Mouse (Mus musculus): Measurements from ENCODE around the gene Elovl5. TPM values are rescaled to one million over a fixed set of nuclear protein-coding genes. Genes with fewer than 3 reads are reported as not detected.
A peak's percentile ranks its signal among the peaks of the same experiment; 100 is the strongest.

Elovl5 gene
- polyA plus RNA-seq, 1 experiment from 2014 or later, result 57.8 TPM

- 51% methylated on average over 5 of the region's 5 CpGs for WGBS
- no peak for ATAC-seq (ENCODE audit: insufficient number of reproducible peaks, low FRiP score, low TSS enrichment, low read depth)
- Histone ChIP-seq H3K27me3 (no peaks in the 10 kb centered on the region), H3K9ac (no peak overlapping the region), H3K27ac (replicated peaks) (no peak overlapping the region; the same call in 1 of the 2 replicates), H3K4me1 (peaks cover 46% of the 10 kb centered on the region), H3K9me3 (replicated peaks) (no peaks in the 10 kb centered on the region), H3K4me3 (replicated peaks) (no peak overlapping the region), H3K36me3 (no peaks in the 10 kb centered on the region), H3K4me2 (replicated peaks) (no peak overlapping the region)
Measured at GRCm38 (mm10) chr9:77929296-77929695, 12.1 kb downstream of the Elovl5 start.

GRCm38 (mm10) chr9:77930036-77930859 lies 13.1 kb downstream of the Elovl5 start:
- ATAC-seq (ENCODE audit: insufficient number of reproducible peaks, low FRiP score, low TSS enrichment, low read depth), result no peak
- H3K4me2 ChIP-seq (replicated peaks), result no peak overlapping the region
- no peak overlapping the region for H3K9ac ChIP-seq
- no peaks in the 10 kb centered on the region for H3K9me3 ChIP-seq (replicated peaks)
- 45% methylated on average over 10 of the region's 10 CpGs for WGBS
- peaks cover 45% of the 10 kb centered on the region for H3K4me1 ChIP-seq
- H3K27me3 ChIP-seq, result no peaks in the 10 kb centered on the region
- H3K27ac ChIP-seq (replicated peaks), result no peak overlapping the region
- no peaks in the 10 kb centered on the region for H3K36me3 ChIP-seq
- no peak overlapping the region for H3K4me3 ChIP-seq (replicated peaks)

- Histone ChIP-seq H3K4me3 (replicated peaks) (no peak overlapping the region), H3K9me3 (replicated peaks) (no peaks in the 10 kb centered on the region), H3K36me3 (no peaks in the 10 kb centered on the region), H3K27ac (replicated peaks) (no peak overlapping the region), H3K4me1 (peaks cover 45% of the 10 kb centered on the region), H3K27me3 (no peaks in the 10 kb centered on the region), H3K4me2 (replicated peaks) (no peak overlapping the region), H3K9ac (no peak overlapping the region)
- 45% methylated on average over 4 of the region's 4 CpGs for WGBS
- no peak for ATAC-seq (ENCODE audit: insufficient number of reproducible peaks, low FRiP score, low TSS enrichment, low read depth)
Measured at GRCm38 (mm10) chr9:77930860-77931184, 13.7 kb downstream of the Elovl5 start.

- no peak overlapping the region for H3K4me2 ChIP-seq (replicated peaks)
- no peaks in the 10 kb centered on the region for H3K27me3 ChIP-seq
- H3K4me3 ChIP-seq (replicated peaks), result no peak overlapping the region
- no peaks in the 10 kb centered on the region for H3K36me3 ChIP-seq
- H3K27ac ChIP-seq (replicated peaks), result no peak overlapping the region
- H3K9me3 ChIP-seq (replicated peaks), result no peaks in the 10 kb centered on the region
- peaks cover 42% of the 10 kb centered on the region for H3K4me1 ChIP-seq
- WGBS, result 75% methylated on average over 5 of the region's 5 CpGs
- ATAC-seq (ENCODE audit: insufficient number of reproducible peaks, low FRiP score, low TSS enrichment, low read depth), result no peak
- H3K9ac ChIP-seq, result no peak overlapping the region
Measured at GRCm38 (mm10) chr9:77931740-77932139, 14.6 kb downstream of the Elovl5 start.

GRCm38 (mm10) chr9:77935818-77936611 lies 18.9 kb downstream of the Elovl5 start:
- no peak for ATAC-seq (ENCODE audit: insufficient number of reproducible peaks, low FRiP score, low TSS enrichment, low read depth)
- Histone ChIP-seq H3K4me1 (peaks cover 41% of the 10 kb centered on the region), H3K27ac (replicated peaks) (no peak overlapping the region), H3K36me3 (no peaks in the 10 kb centered on the region), H3K4me2 (replicated peaks) (no peak overlapping the region), H3K9ac (no peak overlapping the region), H3K9me3 (replicated peaks) (no peaks in the 10 kb centered on the region), H3K4me3 (replicated peaks) (no peak overlapping the region), H3K27me3 (no peaks in the 10 kb centered on the region)
- 43% methylated on average over 10 of the region's 10 CpGs for WGBS

- no peak overlapping the region for H3K4me3 ChIP-seq (replicated peaks)
- H3K27ac ChIP-seq (replicated peaks), result no peak overlapping the region
- no peak overlapping the region for H3K9ac ChIP-seq
- H3K36me3 ChIP-seq, result no peaks in the 10 kb centered on the region
- 62% methylated on average over 11 of the region's 11 CpGs for WGBS
- ATAC-seq (ENCODE audit: insufficient number of reproducible peaks, low FRiP score, low TSS enrichment, low read depth), result no peak
- H3K9me3 ChIP-seq (replicated peaks), result no peaks in the 10 kb centered on the region
- H3K4me1 ChIP-seq, result peaks cover 40% of the 10 kb centered on the region
- H3K4me2 ChIP-seq (replicated peaks), result no peak overlapping the region
- no peaks in the 10 kb centered on the region for H3K27me3 ChIP-seq
Measured at GRCm38 (mm10) chr9:77937875-77938274, 20.7 kb downstream of the Elovl5 start.

GRCm38 (mm10) chr9:77938761-77939553 lies 21.8 kb downstream of the Elovl5 start:
- no peak overlapping the region for H3K9ac ChIP-seq
- WGBS, result 43% methylated on average over 13 of the region's 13 CpGs
- no peaks in the 10 kb centered on the region for H3K36me3 ChIP-seq
- no peaks in the 10 kb centered on the region for H3K27me3 ChIP-seq
- H3K4me1 ChIP-seq, result peaks cover 40% of the 10 kb centered on the region
- H3K4me3 ChIP-seq (replicated peaks), result no peak overlapping the region
- ATAC-seq (ENCODE audit: insufficient number of reproducible peaks, low FRiP score, low TSS enrichment, low read depth), result peak; percentile 79
- peak overlapping the region; percentile 18 for H3K4me2 ChIP-seq (replicated peaks)
- no peaks in the 10 kb centered on the region for H3K9me3 ChIP-seq (replicated peaks)
- H3K27ac ChIP-seq (replicated peaks), result peak overlapping the region; percentile 76

- no peak for ATAC-seq (ENCODE audit: insufficient number of reproducible peaks, low FRiP score, low TSS enrichment, low read depth)
- H3K4me2 ChIP-seq (replicated peaks), result peak overlapping the region; percentile 18
Measured at GRCm38 (mm10) chr9:77939554-77939920, 22.4 kb downstream of the Elovl5 start.

GRCm38 (mm10) chr9:77941058-77941457 lies 23.9 kb downstream of the Elovl5 start:
- Histone ChIP-seq H3K4me3 (replicated peaks) (no peak overlapping the region), H3K9ac (no peak overlapping the region), H3K4me1 (peaks cover 45% of the 10 kb centered on the region), H3K36me3 (no peaks in the 10 kb centered on the region), H3K27ac (replicated peaks) (no peak overlapping the region), H3K4me2 (replicated peaks) (no peak overlapping the region), H3K27me3 (no peaks in the 10 kb centered on the region), H3K9me3 (replicated peaks) (no peaks in the 10 kb centered on the region)
- ATAC-seq (ENCODE audit: insufficient number of reproducible peaks, low FRiP score, low TSS enrichment, low read depth), result no peak
- WGBS, result 35% methylated on average over 6 of the region's 6 CpGs

More at GRCm38 (mm10) chr9:77939554-77939920, 22.4 kb downstream of the Elovl5 start:
- H3K27ac ChIP-seq (replicated peaks), result peak overlapping the region; percentile 76
- no peak overlapping the region for H3K9ac ChIP-seq
- H3K4me1 ChIP-seq, result peaks cover 40% of the 10 kb centered on the region
- H3K27me3 ChIP-seq, result no peaks in the 10 kb centered on the region
- H3K36me3 ChIP-seq, result no peaks in the 10 kb centered on the region
- no peaks in the 10 kb centered on the region for H3K9me3 ChIP-seq (replicated peaks)
- WGBS, result 41% methylated on average over 5 of the region's 5 CpGs
- no peak overlapping the region for H3K4me3 ChIP-seq (replicated peaks)

- WGBS, result 74% methylated on average over 9 of the region's 9 CpGs
- Histone ChIP-seq H3K27me3 (no peaks in the 10 kb centered on the region), H3K4me2 (replicated peaks) (no peak overlapping the region), H3K4me3 (replicated peaks) (no peak overlapping the region), H3K4me1 (peaks cover 48% of the 10 kb centered on the region), H3K36me3 (no peaks in the 10 kb centered on the region), H3K9ac (no peak overlapping the region), H3K9me3 (replicated peaks) (no peaks in the 10 kb centered on the region), H3K27ac (replicated peaks) (no peak overlapping the region)
- no peak for ATAC-seq (ENCODE audit: insufficient number of reproducible peaks, low FRiP score, low TSS enrichment, low read depth)
Measured at GRCm38 (mm10) chr9:77941836-77942235, 24.7 kb downstream of the Elovl5 start.

- H3K27ac ChIP-seq (replicated peaks), result no peak overlapping the region
- H3K4me1 ChIP-seq, result peaks cover 44% of the 10 kb centered on the region
- no peaks in the 10 kb centered on the region for H3K27me3 ChIP-seq
- no peak for ATAC-seq (ENCODE audit: insufficient number of reproducible peaks, low FRiP score, low TSS enrichment, low read depth)
- no peaks in the 10 kb centered on the region for H3K9me3 ChIP-seq (replicated peaks)
- H3K4me3 ChIP-seq (replicated peaks), result no peak overlapping the region
- no peak overlapping the region for H3K4me2 ChIP-seq (replicated peaks)
- H3K36me3 ChIP-seq, result no peaks in the 10 kb centered on the region
- 85% methylated on average over 10 of the region's 10 CpGs for WGBS
- no peak overlapping the region for H3K9ac ChIP-seq
Measured at GRCm38 (mm10) chr9:77942411-77942810, 25.2 kb downstream of the Elovl5 start.

All from embryonic facial prominence, embryonic 15.5 days (tissue).